8 mouse cellular contexts compared by ENCODE assay signal in the genomic region with DNA sequence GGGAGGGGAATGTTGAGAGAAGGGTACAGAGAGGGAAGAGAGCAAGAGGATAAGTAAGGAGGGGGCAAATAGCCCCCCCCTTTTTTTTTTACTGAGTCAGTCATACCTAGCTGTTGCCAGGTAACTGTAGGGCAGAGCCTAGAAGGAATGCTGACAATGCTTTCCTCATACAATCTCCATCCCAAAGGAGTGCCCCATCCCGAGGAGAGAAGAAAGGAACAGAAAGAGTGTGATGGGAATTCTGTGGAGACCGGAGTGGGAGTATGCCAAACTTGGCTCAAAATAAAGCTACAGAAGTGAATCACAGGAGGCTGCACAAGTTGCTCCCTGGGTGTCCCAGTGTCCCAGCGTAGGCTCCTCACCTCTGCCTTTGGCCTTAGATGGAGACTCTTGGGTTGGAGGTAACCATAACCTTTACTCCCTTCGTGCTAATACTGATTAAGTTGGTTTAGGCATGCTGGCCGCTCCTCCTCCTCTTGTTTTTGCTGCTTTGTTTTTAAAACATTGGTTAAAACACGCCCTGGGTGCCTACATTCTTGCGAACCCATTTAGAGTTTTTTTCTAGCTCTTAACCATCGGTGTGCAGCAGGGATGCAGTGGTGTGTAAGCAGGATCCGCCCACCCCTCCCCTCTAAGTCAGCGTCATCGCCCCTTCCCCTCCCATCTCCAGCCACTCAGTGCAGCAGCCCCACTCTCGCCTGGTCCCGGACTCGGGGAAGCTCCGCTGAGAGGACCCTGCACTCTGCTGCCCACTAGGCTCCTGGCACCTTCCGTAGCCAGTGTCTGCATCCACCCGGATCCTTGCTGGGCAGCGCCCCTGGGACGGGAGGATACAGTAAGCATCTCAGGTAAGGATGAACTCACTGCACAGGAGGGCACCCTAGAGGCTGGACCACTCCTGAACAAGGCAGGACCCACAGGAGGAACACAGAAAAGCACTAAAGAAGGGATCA. TPM values are rescaled to one million over a fixed set of nuclear protein-coding genes. Genes with fewer than 3 reads are reported as not detected.
A peak's percentile ranks its signal among the peaks of the same experiment; 100 is the strongest.
DNase-seq lines count a peak whose midpoint lies in the region; ATAC-seq and TF ChIP-seq lines count a peak whose summit lies in the region.

A gene (plus strand): TSS at position 691 of the 953 bp plus-strand sequence.

- peak; percentile 32 to 44; a peak in 3 of 4 replicates for ATAC-seq in hematopoietic stem cell, adult 5-6 weeks (replicated peaks in 1 of 2; ENCODE audit: insufficient read depth in 1 of 2, low FRiP score in 2 of 2, low TSS enrichment in 1 of 2, low read depth in 1 of 2, poor library complexity in 2 of 2, severe bottlenecking in 2 of 2)
- no peak for ATAC-seq in liver, postnatal 0 days

- H3K9ac ChIP-seq in liver, postnatal 0 days (replicated peaks): no peak within 1 kb of the TSS

- no peak for TF ChIP-seq CTCF in liver, postnatal 0 days (IDR thresholded peaks at IDR 0.05; ENCODE audit: low read depth)

- H3K9me3 ChIP-seq in liver, postnatal 0 days (ENCODE audit: low read length): no peaks in the 10 kb centered on the region

- no peaks in the 10 kb centered on the region for H3K27me3 ChIP-seq in liver, postnatal 0 days (ENCODE audit: insufficient read depth, low read length)

- no peaks in the 10 kb centered on the region for H3K4me1 ChIP-seq in liver, postnatal 0 days (ENCODE audit: insufficient read depth)

- 9% methylated on average over 19 of the region's 19 CpGs for WGBS in liver, postnatal 0 days (ENCODE audit: insufficient replicate concordance)

- TF ChIP-seq EP300 in liver, postnatal 0 days (IDR thresholded peaks at IDR 0.05; ENCODE audit: low read depth): no peak

- DNase-seq in cerebellum, postnatal 10 days: peak; percentile 54 to 73
- no peak for DNase-seq in cerebellum, adult 9-10 months
- DNase-seq in right cerebral cortex, postnatal 14 days: peak; percentile 23
- no peak for DNase-seq in right cerebral cortex, postnatal 36 days (ENCODE audit: low spot score in 2 of 2)
- DNase-seq in liver, postnatal 0 days: no peak
- peak; percentile 42 for DNase-seq in right cerebral cortex, postnatal 4 days
- DNase-seq in spleen, postnatal 10 days (ENCODE audit: low spot score in 2 of 2): no peak

- H3K36me3 ChIP-seq in liver, postnatal 0 days (replicated peaks; ENCODE audit: insufficient read depth, low read length): no peaks in the 10 kb centered on the region

- H3K4me3 ChIP-seq in liver, postnatal 0 days (ENCODE audit: low read depth, low read length): no peak within 1 kb of the TSS

- peak within 1 kb of the TSS; percentile 7; the same call in 1 of the 2 replicates for H3K4me2 ChIP-seq in liver, postnatal 0 days (ENCODE audit: low read depth, low read length)

- H3K27ac ChIP-seq in liver, postnatal 0 days (ENCODE audit: low read depth): no peak within 1 kb of the TSS

RNA-seq across cellular contexts. Expression of the gene that starts here (rescaled TPM):
- total RNA-seq in hematopoietic stem cell, adult 5-6 weeks (2017): not detected in 2 replicates
- polyA plus RNA-seq in liver, postnatal 0 days (2015; fragmentation: Nextera tagmentation; extraction: Ambion mirVana): 0.54 and 0.67 TPM in 2 replicates

Comparison
In these comparisons a context has a peak if more than half of its experiments do, and no peak if none do; other contexts are left out.
1. DNase-seq: peak in cerebellum, postnatal 10 days (2 of 2), right cerebral cortex, postnatal 14 days (single experiment) and right cerebral cortex, postnatal 4 days (single experiment); none in cerebellum, adult 9-10 months (single experiment), right cerebral cortex, postnatal 36 days (0 of 2), liver, postnatal 0 days (single experiment) and spleen, postnatal 10 days (0 of 2).
2. Peak in ATAC-seq in hematopoietic stem cell, adult 5-6 weeks; RNA of the gene not detected or under 1 TPM.